Mouse (Mus musculus) embryonic facial prominence, embryonic 11.5 days (tissue): ENCODE data around the gene Hist1h1b. TPM values are rescaled to one million over a fixed set of nuclear protein-coding genes. Genes with fewer than 3 reads are reported as not detected.

ENCODE experiments used
- microRNA-seq: library from miRNA; unstranded; fragments of <30 nt; microRNA quantifications from one replicate; pipeline ENCODE4, GENCODE M21; 2016; ENCODE audit warnings: borderline number of aligned reads
- polyA plus RNA-seq: library from polyadenylated mRNA; unstranded; fragments of >200 nt; fragmentation: Nextera tagmentation; extraction: Ambion mirVana; gene quantifications from 2 replicates; pipeline ENCODE4 v1.2.1, GENCODE M21; 2014

Gene Hist1h1b
- polyA plus RNA-seq, 1 experiment from 2014 or later, result 23.6 TPM

Small RNA genes lying within 50 kb of the gene (microRNA-seq; reads per million reads assigned to microRNA genes)
- gene Gm19658 (not detected), gene Gm44346 (not detected), gene Gm44454 (not detected)

Other genes with a start within 250 kb of the Hist1h1b start
- gene Zkscan8, start 249.5 kb downstream of the Hist1h1b start, polyA plus RNA-seq, result 8.7 and 11.9 TPM in 2 replicates
- 0.13 and 0.24 TPM in 2 replicates for gene Olfr1366, start 237.8 kb downstream of the Hist1h1b start, polyA plus RNA-seq
- not detected in 2 replicates for gene Olfr1535, start 220.7 kb downstream of the Hist1h1b start, polyA plus RNA-seq
- gene Olfr1364, start 198.9 kb downstream of the Hist1h1b start, polyA plus RNA-seq, result not detected in 2 replicates
- gene Olfr1362, start 166.6 kb downstream of the Hist1h1b start, polyA plus RNA-seq, result not detected in 2 replicates
- gene Olfr11, start 138.1 kb downstream of the Hist1h1b start, polyA plus RNA-seq, result not detected in 2 replicates
- gene Olfr1361, start 117.2 kb downstream of the Hist1h1b start, polyA plus RNA-seq, result not detected in 2 replicates
- gene Olfr1360, start 103.2 kb downstream of the Hist1h1b start, polyA plus RNA-seq, result not detected in 2 replicates
- not detected in 2 replicates for gene Olfr1359, start 82.5 kb downstream of the Hist1h1b start, polyA plus RNA-seq
- 4.6 TPM in 2 replicates for gene Hist1h2bl, start 64.5 kb downstream of the Hist1h1b start, polyA plus RNA-seq
- 26.6 and 30.4 TPM in 2 replicates for gene Hist1h2ai, start 64.2 kb downstream of the Hist1h1b start, polyA plus RNA-seq
- 9.7 and 14.7 TPM in 2 replicates for gene Hist1h3h, start 63.0 kb downstream of the Hist1h1b start, polyA plus RNA-seq
- gene Hist1h2bm, start 58.6 kb downstream of the Hist1h1b start, polyA plus RNA-seq, result 6.3 and 6.4 TPM in 2 replicates
- gene Hist1h4j, start 45.6 kb downstream of the Hist1h1b start, polyA plus RNA-seq, result 1.4 and 2.7 TPM in 2 replicates
- gene Hist1h4k, start 30.1 kb downstream of the Hist1h1b start, polyA plus RNA-seq, result 7.7 and 8.5 TPM in 2 replicates
- 10.4 and 12.0 TPM in 2 replicates for gene Hist1h2ak, start 26.8 kb downstream of the Hist1h1b start, polyA plus RNA-seq
- gene Hist1h2bn, start 26.5 kb downstream of the Hist1h1b start, polyA plus RNA-seq, result 1.2 and 1.9 TPM in 2 replicates
- 270 and 294 TPM in 2 replicates for gene Hist1h3i, start 2.7 kb upstream of the Hist1h1b start, polyA plus RNA-seq
- gene Hist1h2an, start 6.6 kb upstream of the Hist1h1b start, polyA plus RNA-seq, result 3.7 and 7.3 TPM in 2 replicates
- gene Hist1h2bp, start 6.8 kb upstream of the Hist1h1b start, polyA plus RNA-seq, result 3.1 and 3.8 TPM in 2 replicates
- 23.5 and 23.8 TPM in 2 replicates for gene Hist1h2bq, start 29.6 kb upstream of the Hist1h1b start, polyA plus RNA-seq
- 2.8 TPM in 1 of 2 replicates, not detected in the other for gene Hist1h2ao, start 29.8 kb upstream of the Hist1h1b start, polyA plus RNA-seq
- gene Hist1h4m, start 31.1 kb upstream of the Hist1h1b start, polyA plus RNA-seq, result not detected in 2 replicates
- 13.9 and 16.6 TPM in 2 replicates for gene Hist1h4n, start 51.6 kb upstream of the Hist1h1b start, polyA plus RNA-seq
- 5,875 and 5,942 TPM in 2 replicates for gene Hist1h2ap, start 52.9 kb upstream of the Hist1h1b start, polyA plus RNA-seq
- 23.1 and 25.1 TPM in 2 replicates for gene Hist1h2br, start 53.1 kb upstream of the Hist1h1b start, polyA plus RNA-seq
- 28.2 and 30.4 TPM in 2 replicates for gene Zfp184, start 164.5 kb upstream of the Hist1h1b start, polyA plus RNA-seq
- gene Pom121l2, start 200.6 kb upstream of the Hist1h1b start, polyA plus RNA-seq, result 0.24 TPM in 1 of 2 replicates, not detected in the other
- gene Prss16, start 229.1 kb upstream of the Hist1h1b start, polyA plus RNA-seq, result 0.25 and 0.50 TPM in 2 replicates